Mouse (Mus musculus): Measurements from ENCODE around the gene Snrpa.
A peak's percentile ranks its signal among the peaks of the same experiment; 100 is the strongest.

Gene Snrpa

GRCm38 (mm10) chr7:27198355-27198754, 2.3 kb upstream of the Snrpa start:
- DNase-seq: no peak

DNA sequence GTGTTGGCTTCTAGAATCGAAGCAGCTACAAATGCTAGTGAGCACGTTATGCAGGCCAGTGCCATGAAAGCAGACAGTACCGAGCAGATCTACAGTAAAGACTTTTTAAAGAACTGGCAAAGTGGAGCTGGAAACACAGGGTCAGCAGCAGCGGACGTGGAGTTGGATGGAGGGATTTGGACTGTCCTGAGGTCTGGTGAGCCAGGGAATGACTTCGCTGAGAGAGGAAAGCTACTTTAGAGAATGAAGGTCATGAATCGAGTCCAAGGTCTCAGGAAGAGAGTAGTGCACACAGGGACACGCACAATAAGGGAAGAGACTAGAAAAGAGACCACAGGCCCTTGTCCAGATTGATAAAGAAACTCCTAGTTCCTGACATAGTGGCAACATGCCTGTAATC, 1.6 kb upstream of the Snrpa start:
- no peak for DNase-seq

- DNase-seq: no peak
Measured at GRCm38 (mm10) chr7:27197136-27197535, 1.1 kb upstream of the Snrpa start.

DNA sequence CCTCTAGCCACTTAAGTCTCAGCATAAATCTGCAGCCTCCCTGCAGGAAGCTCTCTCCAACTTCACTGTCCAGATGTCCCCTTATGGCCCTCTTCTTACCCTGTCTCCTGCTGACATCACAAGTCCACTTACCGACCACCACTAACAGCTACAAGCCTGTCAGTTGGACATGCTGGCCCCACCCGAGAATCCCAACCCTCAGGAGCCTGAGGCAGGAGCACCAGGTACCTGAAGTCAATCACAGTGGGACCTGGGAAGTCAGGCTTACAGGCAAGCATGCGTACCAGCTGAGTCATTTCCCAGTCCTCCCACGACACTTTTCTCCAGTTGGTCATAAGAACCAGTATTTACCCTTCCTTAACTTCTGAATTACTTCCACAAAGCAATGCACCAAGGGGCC, 2.3 kb downstream of the Snrpa start:
- DNase-seq: no peak

DNA sequence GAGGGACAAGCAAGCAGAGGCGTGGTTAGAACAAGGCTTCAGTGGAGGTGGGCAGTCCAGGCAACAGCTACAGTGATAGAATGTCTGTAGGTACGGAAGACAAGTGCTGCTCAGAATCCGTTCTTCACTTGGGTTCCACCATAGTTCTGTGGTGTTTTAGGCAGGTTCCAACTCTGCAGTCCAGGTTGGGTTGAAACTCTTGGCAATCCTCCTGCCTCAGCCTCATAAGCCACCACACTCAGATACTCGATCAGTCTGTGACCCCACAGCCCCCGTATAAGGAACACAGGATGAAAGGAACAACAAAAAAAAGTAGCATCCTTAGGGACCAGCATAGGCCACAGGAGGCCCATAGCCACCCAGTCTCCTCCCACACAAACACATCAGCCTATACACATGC, 3.6 kb downstream of the Snrpa start:
- no peak for DNase-seq

- no peak for DNase-seq
Measured at GRCm38 (mm10) chr7:27189271-27189931, 6.7 kb downstream of the Snrpa start.

- no peak for DNase-seq
Measured at GRCm38 (mm10) chr7:27185986-27186385, 10.1 kb downstream of the Snrpa start.

DNA sequence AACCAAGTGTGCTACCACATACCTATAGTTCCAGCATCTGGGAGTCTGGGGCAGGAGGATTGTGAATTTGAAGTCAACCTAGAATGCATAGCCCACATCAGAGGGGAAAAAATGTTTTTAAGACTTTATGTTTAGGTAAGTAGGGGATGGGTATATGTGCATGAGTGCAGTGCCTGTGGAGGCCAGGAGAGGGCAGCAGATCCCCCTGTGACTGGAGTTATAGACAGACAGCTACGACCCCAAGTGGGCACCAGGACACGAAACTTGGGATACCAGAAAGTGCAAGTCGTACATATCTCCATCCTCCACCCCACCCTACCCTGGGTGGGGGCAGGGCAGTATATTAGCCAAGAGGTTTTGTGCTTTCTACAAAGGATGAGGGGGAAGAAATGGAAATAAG, 11.1 kb downstream of the Snrpa start:
- DNase-seq: no peak

- no peak for DNase-seq
Measured at GRCm38 (mm10) chr7:27182498-27182897, 13.6 kb downstream of the Snrpa start.

GRCm38 (mm10) chr7:27180837-27181695, 15.0 kb downstream of the Snrpa start, which contains the start of the genes Gm21983 and Mia:
Gm21983 (minus strand) TSS chr7:27181086.
Mia (minus strand) TSS chr7:27181157.
- no peak for DNase-seq

GRCm38 (mm10) chr7:27180036-27180435, 16.0 kb downstream of the Snrpa start:
- DNase-seq: no peak

DNA sequence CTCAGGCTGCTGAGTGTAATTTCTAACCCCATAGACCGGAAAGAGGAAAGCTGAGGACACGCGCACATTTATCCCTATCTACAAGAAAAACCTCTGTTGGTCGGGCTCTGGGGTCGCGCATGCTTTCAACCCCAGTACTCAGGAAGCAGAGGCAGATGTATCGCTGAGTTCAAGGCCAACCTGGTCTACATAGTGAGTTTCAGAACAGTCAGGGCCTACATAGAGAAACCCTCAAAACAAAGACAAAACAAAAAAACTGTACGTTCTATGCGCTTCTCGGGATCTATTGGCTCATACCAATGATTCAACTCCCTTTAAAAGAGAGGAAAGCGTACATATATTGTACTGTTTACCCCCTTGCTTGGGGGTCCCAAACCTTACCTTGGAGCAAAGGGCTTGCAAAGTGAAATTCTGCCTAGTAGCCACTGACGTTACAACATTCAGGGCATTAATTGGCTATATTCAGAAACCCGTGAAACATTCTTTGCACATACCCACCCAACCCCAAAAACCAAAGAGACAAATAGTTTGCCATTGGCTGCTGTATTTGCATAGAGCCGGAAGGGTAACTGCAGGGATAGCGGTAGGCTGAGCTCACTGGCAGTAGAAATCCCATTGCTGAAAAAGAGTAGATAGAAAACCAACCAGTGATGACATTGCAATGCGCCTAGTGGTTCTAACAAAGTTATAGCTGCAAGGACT, 16.7 kb downstream of the Snrpa start:
- DNase-seq: no peak

- peak; percentile 100 for DNase-seq
Measured at GRCm38 (mm10) chr7:27178324-27179216, 17.5 kb downstream of the Snrpa start, which contains the start of gene Rab4b. Rab4b (minus strand) TSS chr7:27178896.

DNA sequence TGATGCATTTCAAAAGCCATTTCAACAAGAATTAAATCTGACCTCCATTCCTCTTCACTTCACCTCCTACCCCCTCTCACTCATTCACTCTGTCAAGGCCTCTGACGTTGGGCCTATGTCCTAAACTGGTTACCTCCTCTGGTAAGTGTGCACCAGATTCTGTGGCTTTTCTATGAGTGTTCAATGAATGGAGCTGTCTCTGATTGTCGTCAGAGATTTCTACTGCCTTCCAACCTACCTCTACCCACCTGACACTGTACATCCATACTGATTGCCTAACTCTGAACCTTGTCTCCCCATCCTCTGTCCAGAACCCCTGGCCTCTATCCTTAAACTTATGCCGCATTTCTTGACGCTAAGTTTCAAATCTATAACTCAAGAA, 18.1 kb downstream of the Snrpa start:
- DNase-seq: no peak

- no peak for DNase-seq
Measured at GRCm38 (mm10) chr7:27174896-27175295, 21.2 kb downstream of the Snrpa start.

DNA sequence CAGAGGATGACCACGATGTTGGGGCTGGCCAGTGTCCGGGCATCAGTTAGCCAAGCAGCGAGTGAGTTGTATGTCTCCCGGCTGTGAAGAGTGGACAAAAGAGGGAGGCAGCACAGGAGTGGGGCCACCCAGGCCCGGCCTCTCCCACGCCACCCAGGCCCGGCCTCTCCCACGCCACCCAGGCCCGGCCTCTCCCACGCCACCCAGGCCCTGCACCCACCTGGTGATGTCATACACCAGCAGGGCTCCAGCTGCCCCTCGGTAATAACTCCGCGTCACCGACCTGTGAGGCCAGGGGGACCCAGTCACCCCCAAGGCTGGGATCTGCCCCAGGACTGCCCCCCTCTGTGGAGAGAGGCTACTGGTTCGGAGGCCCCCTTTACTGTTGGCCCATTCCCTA, 21.6 kb downstream of the Snrpa start:
- no peak for DNase-seq

- DNase-seq: no peak
Measured at GRCm38 (mm10) chr7:27170981-27171380, 25.1 kb downstream of the Snrpa start.

DNA sequence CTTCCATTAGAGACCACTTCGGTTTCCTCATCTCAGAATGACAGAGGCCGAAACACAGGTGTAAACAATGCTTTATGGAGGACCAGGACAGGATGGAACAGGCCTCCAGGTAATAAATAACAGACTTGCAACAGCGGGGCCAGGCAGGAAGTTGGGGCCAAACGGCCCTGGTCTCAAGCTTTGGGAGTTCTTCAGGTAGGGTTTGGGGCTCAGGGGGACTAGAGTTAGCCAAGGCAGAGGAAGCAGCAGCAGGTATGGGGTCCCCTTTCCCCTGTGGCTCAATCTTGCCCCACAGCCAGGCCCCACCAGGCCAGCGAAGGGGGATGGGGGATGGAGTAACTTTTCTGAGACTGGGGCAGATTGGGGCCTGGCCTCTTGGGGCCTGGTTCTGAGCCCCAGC, 27.7 kb downstream of the Snrpa start:
- no peak for DNase-seq

GRCm38 (mm10) chr7:27167475-27168094, 28.5 kb downstream of the Snrpa start:
- DNase-seq: no peak

- peak; percentile 95 for DNase-seq
Measured at GRCm38 (mm10) chr7:27166614-27167474, 29.2 kb downstream of the Snrpa start, which contains the start of gene Egln2. Egln2 (minus strand) TSS chr7:27166802.

DNA sequence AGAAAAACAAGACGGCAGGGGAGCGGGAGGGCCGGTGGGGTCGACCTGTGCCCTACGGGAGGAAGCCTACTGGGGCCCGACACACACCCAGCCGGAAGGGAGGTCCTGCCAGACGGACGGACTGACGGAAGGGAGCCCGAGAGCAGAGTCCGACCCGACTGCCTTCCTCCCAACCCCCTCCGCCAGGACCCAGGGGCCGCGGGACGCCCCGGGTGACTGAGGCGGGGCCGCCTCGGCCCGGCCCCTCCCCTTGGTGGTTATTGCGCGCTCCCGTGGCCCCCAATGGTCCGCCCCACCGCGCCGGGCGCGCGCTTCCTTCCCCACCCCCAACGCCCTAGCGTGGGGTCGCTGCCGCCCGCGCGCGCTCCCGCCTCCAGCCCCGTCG, 29.9 kb downstream of the Snrpa start:
- DNase-seq: peak; percentile 83

All from layer of hippocampus, adult 9-11 months (tissue).